Mouse (Mus musculus): ENCODE measurements around the gene Pnp.

DNA sequence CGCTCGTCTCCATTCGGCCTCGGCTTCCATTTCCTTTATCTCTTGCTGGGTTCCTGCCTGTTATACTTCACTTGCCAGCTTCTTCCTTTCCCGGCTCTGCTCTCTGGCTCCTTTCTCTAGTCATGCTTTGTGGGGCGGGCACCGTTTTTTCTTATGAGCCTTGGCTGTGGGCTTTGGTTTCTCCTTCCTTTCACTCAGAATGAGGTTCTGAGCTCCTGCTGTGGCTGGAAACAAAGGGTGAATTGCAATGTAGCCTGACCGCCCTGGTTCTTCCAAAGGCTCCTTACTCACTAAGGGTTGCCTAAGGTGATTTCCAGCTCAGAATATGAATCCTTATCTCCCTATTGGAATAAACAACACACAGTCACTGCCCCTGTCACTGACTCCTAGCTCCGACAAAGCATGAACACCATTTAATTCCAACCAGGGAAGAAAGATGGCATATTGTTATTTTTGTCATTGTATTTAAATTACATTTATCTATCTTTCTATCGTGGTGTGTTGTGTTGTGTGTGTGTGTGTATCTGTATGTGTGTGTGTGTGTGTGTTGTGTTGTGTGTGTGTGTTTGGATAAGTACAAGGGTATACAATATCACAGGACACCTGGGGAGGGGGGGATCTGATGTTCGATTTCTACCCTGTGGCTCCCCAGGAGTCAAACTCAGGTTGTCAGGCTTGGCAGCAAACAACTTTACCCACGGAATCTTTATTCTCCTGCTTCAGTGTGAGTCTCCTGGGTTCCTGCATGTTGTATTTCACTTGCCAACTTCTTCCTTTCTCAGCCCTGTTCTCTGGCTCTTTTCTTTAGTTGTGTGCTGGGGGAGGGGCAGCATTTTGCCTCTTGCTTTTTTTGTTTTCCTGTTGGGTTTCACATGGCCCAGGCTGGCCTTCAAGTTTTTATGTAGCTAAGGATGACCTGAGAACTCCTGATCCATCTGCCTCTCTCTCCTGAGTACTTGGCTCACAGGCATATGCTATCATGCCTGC lies 39.0 kb downstream of the Pnp start:
- TF ChIP-seq POLR2A (IDR thresholded peaks at IDR 0.05; ENCODE audit: borderline replicate concordance, insufficient read depth, low read length) (no peak), CTCF (IDR thresholded peaks at IDR 0.05; ENCODE audit: borderline replicate concordance, insufficient read depth, low read depth, low read length) (no peak)
